Mouse (Mus musculus) kidney, adult 2 months (tissue): Measurements from ENCODE around the gene Nap1l5. TPM values are rescaled to one million over a fixed set of nuclear protein-coding genes. Genes with fewer than 3 reads are reported as not detected.

ENCODE experiments used
- DNase-seq: peaks from one replicate; pipeline ENCODE4 v3.0.0; 2021
- H3K27ac ChIP-seq: fragments of 200-500 bp; 2 replicates; pipeline ENCODE4 v1.5.1; 2012; ENCODE audit warnings: low read depth, low read length, control low read depth, inconsistent platforms; ENCODE audit not compliant: insufficient read depth
- H3K27me3 ChIP-seq: fragments of 200-500 bp; replicated peaks from 2 replicates; pipeline ENCODE4 v1.6.1; 2012; ENCODE audit warnings: mild to moderate bottlenecking, moderate library complexity, low read length, inconsistent platforms; ENCODE audit not compliant: control insufficient read depth, insufficient read depth
- H3K36me3 ChIP-seq: fragments of 200-500 bp; 2 replicates; pipeline ENCODE4 v1.6.1; 2012; ENCODE audit warnings: mild to moderate bottlenecking, moderate library complexity, low read length, inconsistent platforms; ENCODE audit not compliant: control insufficient read depth, insufficient read depth
- H3K4me1 ChIP-seq: fragments of 200-500 bp; 2 replicates; pipeline ENCODE4 v1.6.1; 2011; ENCODE audit warnings: low read length; ENCODE audit not compliant: control insufficient read depth, insufficient read depth
- H3K4me3 ChIP-seq: fragments of 200-500 bp; 2 replicates; pipeline ENCODE4 v1.5.1; 2011; ENCODE audit warnings: mild to moderate bottlenecking, low read depth, low read length, control low read depth; ENCODE audit not compliant: insufficient read depth
- CTCF ChIP-seq: fragments of 200-500 bp; conservative IDR thresholded peaks from 2 replicates; pipeline ENCODE4 v1.5.1; 2011; ENCODE audit warnings: low read depth, mild to moderate bottlenecking, control low read depth, low read length, moderate library complexity, mixed read lengths; ENCODE audit not compliant: insufficient read depth, insufficient read length
- POLR2A ChIP-seq: fragments of 200-500 bp; IDR thresholded peaks from one replicate; pipeline ENCODE4 v1.6.1; 2011; ENCODE audit warnings: low read depth, low read length, control low read depth
- WGBS: fragments of 180-500 bp; shearing (Covaris S2); methylation state at CpG from one replicate; pipeline ENCODE4 v1.1.7; 2018; 5-methylcytosine and 5-hydroxymethylcytosine counted together
- polyA plus RNA-seq: library from polyadenylated mRNA; depleted of rRNA; stranded (reverse); fragments of >200 nt; gene quantifications from 2 replicates; pipeline ENCODE4 v1.2.3, GENCODE M21; 2012

Nap1l5 gene
- polyA plus RNA-seq, 1 experiment = 6.0 TPM

GRCm38 (mm10) chr6:58907336-58907735 is 460 bp upstream of the Nap1l5 start:
- no peak for TF ChIP-seq POLR2A
- TF ChIP-seq CTCF = no peak
- no peak for DNase-seq
- 93% methylated on average over 8 of the region's 8 CpGs for WGBS
- Histone ChIP-seq H3K4me3 (no peak overlapping the region), H3K27ac (no peak overlapping the region), H3K36me3 (peaks cover 1% of the 10 kb centered on the region; the same call in 1 of the 2 replicates), H3K4me1 (no peaks in the 10 kb centered on the region), H3K27me3 (no peaks in the 10 kb centered on the region)

- Histone ChIP-seq H3K36me3 (peaks cover 1% of the 10 kb centered on the region), H3K27me3 (no peaks in the 10 kb centered on the region), H3K4me1 (no peaks in the 10 kb centered on the region), H3K4me3 (no peak overlapping the region), H3K27ac (no peak overlapping the region)
- 75% methylated on average over 3 of the region's 3 CpGs for WGBS
- no peak for TF ChIP-seq CTCF
- TF ChIP-seq POLR2A = no peak
- no peak for DNase-seq
Measured at GRCm38 (mm10) chr6:58904551-58904950, 2.3 kb downstream of the Nap1l5 start.

- 57% methylated on average over 8 of the region's 8 CpGs for WGBS
- no peak for DNase-seq
Measured at GRCm38 (mm10) chr6:58903171-58903570, 3.7 kb downstream of the Nap1l5 start.

GRCm38 (mm10) chr6:58900536-58900935 is 6.3 kb downstream of the Nap1l5 start:
- TF ChIP-seq CTCF (no peak), POLR2A (no peak)
- no peaks in the 10 kb centered on the region for H3K27me3 ChIP-seq
- H3K27ac ChIP-seq = no peak overlapping the region
- no peaks in the 10 kb centered on the region for H3K4me1 ChIP-seq
- WGBS = 87% methylated on average over 7 of the region's 7 CpGs
- no peak for DNase-seq
- H3K36me3 ChIP-seq = peaks cover 2% of the 10 kb centered on the region
- no peak overlapping the region for H3K4me3 ChIP-seq

More at GRCm38 (mm10) chr6:58903171-58903570, 3.7 kb downstream of the Nap1l5 start:
- H3K4me1 ChIP-seq = no peaks in the 10 kb centered on the region
- H3K36me3 ChIP-seq = peaks cover 1% of the 10 kb centered on the region
- no peaks in the 10 kb centered on the region for H3K27me3 ChIP-seq
- no peak overlapping the region for H3K27ac ChIP-seq
- H3K4me3 ChIP-seq = no peak overlapping the region
- TF ChIP-seq POLR2A (no peak), CTCF (no peak)

- no peak for TF ChIP-seq POLR2A
- no peak for TF ChIP-seq CTCF
- Histone ChIP-seq H3K4me3 (no peak overlapping the region), H3K36me3 (peaks cover 8% of the 10 kb centered on the region), H3K27me3 (no peaks in the 10 kb centered on the region), H3K27ac (no peak overlapping the region), H3K4me1 (no peaks in the 10 kb centered on the region)
- 96% methylated on average over 3 of the region's 3 CpGs for WGBS
- no peak for DNase-seq
Measured at GRCm38 (mm10) chr6:58899076-58899475, 7.8 kb downstream of the Nap1l5 start.

GRCm38 (mm10) chr6:58896648-58897047 is 10.2 kb downstream of the Nap1l5 start:
- H3K27ac ChIP-seq = no peak overlapping the region
- H3K4me1 ChIP-seq = no peaks in the 10 kb centered on the region
- H3K36me3 ChIP-seq = peaks cover 15% of the 10 kb centered on the region
- DNase-seq = no peak
- no peaks in the 10 kb centered on the region for H3K27me3 ChIP-seq
- WGBS = 81% methylated on average over 3 of the region's 3 CpGs
- H3K4me3 ChIP-seq = no peak overlapping the region
- no peak for TF ChIP-seq POLR2A
- no peak for TF ChIP-seq CTCF

- no peak for DNase-seq
- no peak overlapping the region for H3K27ac ChIP-seq
- H3K4me3 ChIP-seq = no peak overlapping the region
- peaks cover 15% of the 10 kb centered on the region for H3K36me3 ChIP-seq
- H3K27me3 ChIP-seq = no peaks in the 10 kb centered on the region
- TF ChIP-seq POLR2A = no peak
- TF ChIP-seq CTCF = no peak
- WGBS = 79% methylated on average over 4 of the region's 4 CpGs
- H3K4me1 ChIP-seq = no peaks in the 10 kb centered on the region
Measured at GRCm38 (mm10) chr6:58894994-58895393, 11.9 kb downstream of the Nap1l5 start.

GRCm38 (mm10) chr6:58893307-58893706 is 13.6 kb downstream of the Nap1l5 start:
- H3K27me3 ChIP-seq = no peaks in the 10 kb centered on the region
- no peak for TF ChIP-seq POLR2A
- TF ChIP-seq CTCF = no peak
- H3K4me3 ChIP-seq = no peak overlapping the region
- DNase-seq = no peak
- H3K27ac ChIP-seq = no peak overlapping the region
- peaks cover 15% of the 10 kb centered on the region for H3K36me3 ChIP-seq
- 77% methylated on average over 6 of the region's 6 CpGs for WGBS
- no peaks in the 10 kb centered on the region for H3K4me1 ChIP-seq
